Mouse (Mus musculus) heart, postnatal 0 days (tissue): ENCODE measurements at regions not wholly inside any gene's neighbourhood (a gene's known extent, or its start where the extent isn't known, plus 50 kb on each side); places are given as distances from the start of the nearest gene placed in this dataset.

Experiments used
- ATAC-seq: fragments of 200-750 bp; cut with Nextera tagmentation; 2 replicates; pipeline ENCODE4 v1.8.0; 2017; ENCODE audit warnings: low read depth, moderate number of reproducible peaks, moderate library complexity; ENCODE audit not compliant: insufficient read depth
- DNase-seq: peaks from one replicate; pipeline ENCODE4 v3.0.0-alpha.2; 2016; ENCODE audit warnings: low spot score
- H3K27ac ChIP-seq: fragments of 300-500 bp; sonication (generic); 2 replicates; pipeline ENCODE4 v1.5.1; 2014; ENCODE audit warnings: low read depth, mild to moderate bottlenecking
- H3K27me3 ChIP-seq: fragments of 300-500 bp; sonication (generic); 2 replicates; pipeline ENCODE4 v1.6.1; 2014; ENCODE audit warnings: low read length, mixed read lengths; ENCODE audit not compliant: control insufficient read depth, insufficient read depth
- H3K36me3 ChIP-seq: fragments of 300-500 bp; sonication (generic); replicated peaks from 2 replicates; pipeline ENCODE4 v1.6.1; 2014; ENCODE audit warnings: low read length, mixed read lengths; ENCODE audit not compliant: control insufficient read depth, insufficient read depth
- H3K4me1 ChIP-seq: fragments of 300-500 bp; sonication (generic); 2 replicates; pipeline ENCODE4 v1.6.1; 2014; ENCODE audit warnings: antibody characterized with exemption; ENCODE audit not compliant: control insufficient read depth, insufficient read depth
- H3K4me2 ChIP-seq: fragments of 300-500 bp; sonication (generic); 2 replicates; pipeline ENCODE4 v1.6.1; 2014; ENCODE audit warnings: low read depth, mild to moderate bottlenecking, low read length, moderate library complexity
- H3K4me3 ChIP-seq: fragments of 300-500 bp; sonication (generic); 2 replicates; pipeline ENCODE4 v1.5.1; 2014; ENCODE audit warnings: low read depth, low read length
- H3K9ac ChIP-seq: fragments of 300-500 bp; sonication (generic); replicated peaks from 2 replicates; pipeline ENCODE4 v1.6.1; 2014; ENCODE audit warnings: low read depth, low read length, mixed read lengths
- H3K9me3 ChIP-seq: fragments of 300-500 bp; sonication (generic); replicated peaks from 2 replicates; pipeline ENCODE4 v1.6.1; 2016; ENCODE audit warnings: low read length; ENCODE audit not compliant: control insufficient read depth
- CTCF ChIP-seq: IDR thresholded peaks from 2 replicates; pipeline ENCODE4 v1.5.1; 2016; ENCODE audit warnings: antibody characterized with exemption, control low read depth, low read depth
- EP300 ChIP-seq: IDR thresholded peaks from 2 replicates; pipeline ENCODE4 v1.6.1; 2016; ENCODE audit warnings: antibody characterized with exemption, low read depth
- WGBS: fragments of 180-500 bp; shearing (Covaris S2); extraction: QIAGEN DNeasy Blood & Tissue Kit; methylation state at CpG from one replicate; pipeline ENCODE4 v1.1.7; 2014; 5-methylcytosine and 5-hydroxymethylcytosine counted together

GRCm38 (mm10) chr10:16685352-16685751 lies 1037.7 kb upstream of the Cited2 start:
- DNase-seq (no peak), ATAC-seq (no peak)
- no peaks in the 10 kb centered on the region for H3K9me3 ChIP-seq
- H3K9ac ChIP-seq, result no peak overlapping the region
- H3K4me3 ChIP-seq, result no peak overlapping the region
- no peaks in the 10 kb centered on the region for H3K4me1 ChIP-seq
- no peaks in the 10 kb centered on the region for H3K27me3 ChIP-seq
- TF ChIP-seq CTCF (no peak), EP300 (no peak)
- WGBS, result 91% methylated on average over 1 of the region's 1 CpGs
- no peak overlapping the region for H3K27ac ChIP-seq
- H3K4me2 ChIP-seq, result no peak overlapping the region
- no peaks in the 10 kb centered on the region for H3K36me3 ChIP-seq

- ATAC-seq, result no peak
- Histone ChIP-seq H3K4me3 (no peak overlapping the region), H3K27me3 (no peaks in the 10 kb centered on the region), H3K36me3 (no peaks in the 10 kb centered on the region), H3K9me3 (no peaks in the 10 kb centered on the region), H3K4me2 (no peak overlapping the region), H3K4me1 (no peaks in the 10 kb centered on the region), H3K27ac (no peak overlapping the region), H3K9ac (no peak overlapping the region)
- no peak for DNase-seq
- no peak for TF ChIP-seq EP300
- 72% methylated on average over 2 of the region's 2 CpGs for WGBS
Observed at GRCm38 (mm10) chr10:16706976-16707375, 1016.0 kb upstream of the Cited2 start.

GRCm38 (mm10) chr10:16713143-16713542 lies 1009.9 kb upstream of the Cited2 start:
- H3K27ac ChIP-seq, result no peak overlapping the region
- no peaks in the 10 kb centered on the region for H3K9me3 ChIP-seq
- TF ChIP-seq CTCF, result no peak
- no peak for TF ChIP-seq EP300
- 55% methylated on average over 3 of the region's 3 CpGs for WGBS
- DNase-seq (no peak), ATAC-seq (no peak)
- H3K9ac ChIP-seq, result no peak overlapping the region
- no peaks in the 10 kb centered on the region for H3K4me1 ChIP-seq
- no peaks in the 10 kb centered on the region for H3K36me3 ChIP-seq
- H3K4me2 ChIP-seq, result no peak overlapping the region
- no peak overlapping the region for H3K4me3 ChIP-seq
- no peaks in the 10 kb centered on the region for H3K27me3 ChIP-seq

- TF ChIP-seq EP300 (no peak), CTCF (no peak)
- 72% methylated on average over 4 of the region's 4 CpGs for WGBS
- Histone ChIP-seq H3K4me3 (no peak overlapping the region), H3K36me3 (no peaks in the 10 kb centered on the region), H3K9ac (no peak overlapping the region), H3K27me3 (no peaks in the 10 kb centered on the region), H3K9me3 (no peaks in the 10 kb centered on the region), H3K4me2 (no peak overlapping the region), H3K27ac (no peak overlapping the region), H3K4me1 (no peaks in the 10 kb centered on the region)
- ATAC-seq (no peak), DNase-seq (no peak)
Observed at GRCm38 (mm10) chr10:16714065-16714464, 1009.0 kb upstream of the Cited2 start.

- Histone ChIP-seq H3K27me3 (no peaks in the 10 kb centered on the region), H3K36me3 (no peaks in the 10 kb centered on the region), H3K9ac (no peak overlapping the region), H3K27ac (no peak overlapping the region), H3K4me3 (no peak overlapping the region), H3K4me1 (no peaks in the 10 kb centered on the region), H3K4me2 (no peak overlapping the region), H3K9me3 (no peaks in the 10 kb centered on the region)
- DNase-seq, result no peak
- ATAC-seq, result no peak
- TF ChIP-seq CTCF (no peak), EP300 (no peak)
- WGBS, result 79% methylated on average over 2 of the region's 2 CpGs
Observed at GRCm38 (mm10) chr10:16714526-16714925, 1008.5 kb upstream of the Cited2 start.

- H3K4me3 ChIP-seq, result no peak overlapping the region
- H3K27me3 ChIP-seq, result no peaks in the 10 kb centered on the region
- no peak for TF ChIP-seq EP300
- ATAC-seq, result no peak
- no peaks in the 10 kb centered on the region for H3K4me1 ChIP-seq
- no peaks in the 10 kb centered on the region for H3K9me3 ChIP-seq
- no peak overlapping the region for H3K4me2 ChIP-seq
- H3K36me3 ChIP-seq, result no peaks in the 10 kb centered on the region
- H3K27ac ChIP-seq, result no peak overlapping the region
- DNase-seq, result no peak
- no peak overlapping the region for H3K9ac ChIP-seq
Observed at GRCm38 (mm10) chr10:16742246-16742645, 980.8 kb upstream of the Cited2 start.
